Mouse (Mus musculus): ENCODE results near the gene Snx12.
A peak's percentile ranks its signal among the peaks of the same experiment; 100 is the strongest.

GRCm38 (mm10) chrX:101253952-101254729 is 31.8 kb upstream of the Snx12 start, which contains the start of gene Foxo4:
- TF ChIP-seq POLR2A (IDR thresholded peaks at IDR 0.05; ENCODE audit: control insufficient read depth, extremely low read depth, insufficient read depth, low read length, poor library complexity) (peak; percentile 94), CTCF (IDR thresholded peaks at IDR 0.05; ENCODE audit: borderline replicate concordance, control insufficient read depth, extremely low read depth, insufficient read depth, low read length, poor library complexity) (no peak)

Measured in thymus, adult 2 months (tissue).